Mouse (Mus musculus) CH12.LX (cell line): ENCODE measurements at regions not wholly inside any gene's neighbourhood (a gene's known extent, or its start where the extent isn't known, plus 50 kb on each side); places are given as distances from the start of the nearest gene placed in this dataset.

ENCODE experiments used
- CTCF ChIP-seq, 2 experiments: IDR thresholded peaks in 1 of 2; conservative IDR thresholded peaks in 1 of 2; 2 replicates each; pipeline ENCODE4 v1.5.1; 2011 to 2012; ENCODE audit warnings: low read depth in 2 of 2, low read length in 2 of 2, improper control_type of control experiment in 1 of 2, inconsistent platforms in 1 of 2, mild to moderate bottlenecking in 1 of 2, moderate library complexity in 1 of 2
- NELFE ChIP-seq: IDR thresholded peaks from 2 replicates; pipeline ENCODE4 v1.6.1; 2011; ENCODE audit warnings: low read depth, low read length, improper control_type of control experiment
- POLR2A ChIP-seq: IDR thresholded peaks from 2 replicates; pipeline ENCODE4 v1.6.1; 2011; ENCODE audit warnings: low read depth, mild to moderate bottlenecking, improper control_type of control experiment, low read length

DNA sequence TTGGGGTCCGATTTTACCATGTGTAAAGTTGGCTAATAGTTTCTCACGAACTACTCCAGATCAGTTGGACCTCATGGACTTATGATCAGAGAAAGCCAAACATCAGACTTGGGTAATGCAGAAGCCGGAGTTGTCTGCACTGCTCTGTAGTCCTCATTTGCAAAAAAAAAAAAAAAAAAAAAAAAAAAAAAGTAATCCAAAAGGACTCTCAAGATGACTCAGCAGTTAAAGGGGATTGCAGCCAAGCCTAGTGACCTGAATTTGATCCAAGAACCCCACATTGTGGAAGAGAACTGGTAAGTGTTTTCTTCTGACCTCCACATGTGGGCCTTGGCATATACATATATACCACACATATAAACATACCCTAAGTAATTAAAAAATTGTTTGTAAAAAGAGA is 164.6 kb upstream of the Bmp2 start:
- TF ChIP-seq POLR2A (no peak), NELFE (no peak), CTCF (conservative IDR thresholded peaks at IDR 0.05 in 1 of 2, IDR thresholded peaks at IDR 0.05 in 1 of 2; ENCODE audit: low read depth in 2 of 2, low read length in 2 of 2) (no peak)
